Mouse (Mus musculus) intestine, postnatal 0 days (tissue): ENCODE measurements around the gene Syt8. TPM values are rescaled to one million over a fixed set of nuclear protein-coding genes. Genes with fewer than 3 reads are reported as not detected.

ENCODE experiments used
- ATAC-seq: fragments of 200-750 bp; cut with Nextera tagmentation; 2 replicates; pipeline ENCODE4 v1.8.0; 2017; ENCODE audit warnings: mild to moderate bottlenecking, moderate TSS enrichment, moderate library complexity
- H3K27ac ChIP-seq: fragments of 300-500 bp; sonication (generic); 2 replicates; pipeline ENCODE4 v1.5.1; 2014; ENCODE audit warnings: mild to moderate bottlenecking, low read depth, low read length, moderate library complexity
- H3K27me3 ChIP-seq: fragments of 300-500 bp; sonication (generic); replicated peaks from 2 replicates; pipeline ENCODE4 v1.6.1; 2014; ENCODE audit warnings: low read length, mixed read lengths; ENCODE audit not compliant: control insufficient read depth, insufficient read depth
- H3K36me3 ChIP-seq: fragments of 300-500 bp; sonication (generic); 2 replicates; pipeline ENCODE4 v1.6.1; 2014; ENCODE audit warnings: mild to moderate bottlenecking, moderate library complexity; ENCODE audit not compliant: control insufficient read depth, insufficient read depth
- H3K4me1 ChIP-seq: fragments of 300-500 bp; sonication (generic); replicated peaks from 2 replicates; pipeline ENCODE4 v1.6.1; 2014; ENCODE audit warnings: antibody characterized with exemption, low read length, mixed read lengths; ENCODE audit not compliant: control insufficient read depth, insufficient read depth
- H3K4me2 ChIP-seq: fragments of 300-500 bp; sonication (generic); replicated peaks from 2 replicates; pipeline ENCODE4 v1.6.1; 2014; ENCODE audit warnings: low read depth, mild to moderate bottlenecking, moderate library complexity
- H3K4me3 ChIP-seq: fragments of 300-500 bp; sonication (generic); 2 replicates; pipeline ENCODE4 v1.5.1; 2014; ENCODE audit warnings: low read depth, low read length
- H3K9ac ChIP-seq: fragments of 300-500 bp; sonication (generic); 2 replicates; pipeline ENCODE4 v1.6.1; 2014; ENCODE audit warnings: mild to moderate bottlenecking, low read depth, low read length
- H3K9me3 ChIP-seq: fragments of 300-500 bp; sonication (generic); 2 replicates; pipeline ENCODE4 v1.6.1; 2016; ENCODE audit warnings: mixed run types; ENCODE audit not compliant: control insufficient read depth
- CTCF ChIP-seq: sonication (generic); IDR thresholded peaks from 2 replicates; pipeline ENCODE4 v1.5.1; 2016; ENCODE audit warnings: low read depth, mild to moderate bottlenecking, control low read depth, antibody characterized with exemption, moderate library complexity
- WGBS: fragments of 180-500 bp; shearing (Covaris S2); extraction: QIAGEN DNeasy Blood & Tissue Kit; methylation state at CpG from one replicate; pipeline ENCODE4 v1.1.7; 2014; 5-methylcytosine and 5-hydroxymethylcytosine counted together
- polyA plus RNA-seq: library from polyadenylated mRNA; unstranded; fragments of >200 nt; fragmentation: Nextera tagmentation; extraction: Ambion mirVana; gene quantifications from 2 replicates; pipeline ENCODE4 v1.2.1, GENCODE M21; 2015

Syt8 gene
- polyA plus RNA-seq, 1 experiment from 2014 or later = 0.60 TPM

GRCm38 (mm10) chr7:142483136-142483535, 48.5 kb downstream of the Syt8 start:
- peaks cover 25% of the 10 kb centered on the region for H3K36me3 ChIP-seq
- no peak overlapping the region for H3K4me3 ChIP-seq
- 0 out of 2 replicates have a peak, but pooled peaks have one; percentile 18 for ATAC-seq
- peak overlapping the region; percentile 92 for H3K27ac ChIP-seq
- 56% methylated on average over 11 of the region's 11 CpGs for WGBS
- H3K27me3 ChIP-seq = no peaks in the 10 kb centered on the region
- TF ChIP-seq CTCF = no peak
- no peak overlapping the region for H3K4me2 ChIP-seq
- no peak overlapping the region for H3K9ac ChIP-seq
- peaks cover 4% of the 10 kb centered on the region; the same call in 1 of the 2 replicates for H3K4me1 ChIP-seq
- H3K9me3 ChIP-seq = no peaks in the 10 kb centered on the region

- H3K27me3 ChIP-seq = no peaks in the 10 kb centered on the region
- no peaks in the 10 kb centered on the region for H3K9me3 ChIP-seq
- H3K27ac ChIP-seq = peak overlapping the region; percentile 62
- no peak for ATAC-seq
- WGBS = 62% methylated on average over 12 of the region's 12 CpGs
- H3K4me3 ChIP-seq = no peak overlapping the region
- H3K4me2 ChIP-seq = no peak overlapping the region
- H3K9ac ChIP-seq = no peak overlapping the region
- H3K4me1 ChIP-seq = peaks cover 4% of the 10 kb centered on the region; the same call in 1 of the 2 replicates
- H3K36me3 ChIP-seq = peaks cover 38% of the 10 kb centered on the region
- TF ChIP-seq CTCF = no peak
These were observed 50.1 kb downstream of the Syt8 start for GRCm38 (mm10) chr7:142484780-142485179.

DNA sequence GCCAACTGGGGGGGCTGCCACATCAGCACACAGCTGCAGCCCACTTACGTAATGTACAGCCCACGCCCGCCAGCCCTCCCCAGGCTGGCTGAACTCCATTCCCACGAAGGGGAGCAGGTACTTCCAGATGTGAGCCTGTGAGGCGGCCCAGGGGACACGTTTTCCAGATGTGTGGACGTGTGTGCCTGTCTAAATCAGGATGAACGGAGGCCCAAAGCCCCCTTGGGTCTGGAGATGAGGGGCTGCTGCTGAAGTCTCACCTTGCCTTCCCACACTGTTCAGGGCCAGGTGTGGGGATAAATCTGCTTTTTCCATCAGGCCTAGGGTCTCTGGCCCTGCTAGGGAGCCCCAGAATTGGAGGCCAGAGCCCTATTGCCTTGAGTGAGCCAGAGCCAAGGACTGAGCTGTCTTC, 52.1 kb downstream of the Syt8 start:
- Histone ChIP-seq H3K36me3 (peaks cover 48% of the 10 kb centered on the region), H3K9me3 (no peaks in the 10 kb centered on the region), H3K27me3 (no peaks in the 10 kb centered on the region), H3K4me2 (no peak overlapping the region), H3K27ac (0 out of 2 replicates have a peak overlapping the region, but pooled peaks have one; percentile 35), H3K4me3 (no peak overlapping the region), H3K4me1 (no peaks in the 10 kb centered on the region), H3K9ac (no peak overlapping the region)
- WGBS = 71% methylated on average over 8 of the region's 8 CpGs
- no peak for ATAC-seq
- no peak for TF ChIP-seq CTCF

GRCm38 (mm10) chr7:142487341-142487859, 52.8 kb downstream of the Syt8 start:
- Histone ChIP-seq H3K4me3 (no peak overlapping the region), H3K27me3 (no peaks in the 10 kb centered on the region), H3K4me1 (no peaks in the 10 kb centered on the region), H3K27ac (peak overlapping the region; percentile 35; the same call in 1 of the 2 replicates), H3K9ac (no peak overlapping the region), H3K36me3 (peaks cover 48% of the 10 kb centered on the region), H3K4me2 (no peak overlapping the region; the same call in 1 of the 2 replicates), H3K9me3 (no peaks in the 10 kb centered on the region)
- TF ChIP-seq CTCF = peak; percentile 82
- 32% methylated on average over 9 of the region's 9 CpGs for WGBS
- peak; percentile 48 for ATAC-seq

- Histone ChIP-seq H3K9me3 (no peaks in the 10 kb centered on the region), H3K9ac (no peak overlapping the region), H3K36me3 (peaks cover 48% of the 10 kb centered on the region), H3K27me3 (no peaks in the 10 kb centered on the region), H3K27ac (no peak overlapping the region), H3K4me1 (no peaks in the 10 kb centered on the region), H3K4me3 (no peak overlapping the region), H3K4me2 (no peak overlapping the region)
- 76% methylated on average over 3 of the region's 3 CpGs for WGBS
- TF ChIP-seq CTCF = no peak
- no peak for ATAC-seq
These were observed 53.4 kb downstream of the Syt8 start for GRCm38 (mm10) chr7:142488053-142488452.

Other genes with a start within 250 kb of the Syt8 start
- not detected in 2 replicates for gene Gm10153, start 244.5 kb upstream of the Syt8 start, polyA plus RNA-seq
- gene Krtap5-3, start 233.5 kb upstream of the Syt8 start, polyA plus RNA-seq = not detected in 2 replicates
- not detected in 2 replicates for gene Gm7579, start 223.0 kb upstream of the Syt8 start, polyA plus RNA-seq
- not detected in 2 replicates for gene Krtap5-5, start 204.9 kb upstream of the Syt8 start, polyA plus RNA-seq
- gene Gm40460, start 193.8 kb upstream of the Syt8 start, polyA plus RNA-seq = not detected in 2 replicates
- not detected in 2 replicates for gene Gm2431, start 176.5 kb upstream of the Syt8 start, polyA plus RNA-seq
- gene Gm4559, start 160.5 kb upstream of the Syt8 start, polyA plus RNA-seq = not detected in 2 replicates
- not detected in 2 replicates for gene Krtap5-1, start 137.7 kb upstream of the Syt8 start, polyA plus RNA-seq
- gene Krtap5-4, start 131.3 kb upstream of the Syt8 start, polyA plus RNA-seq = not detected in 2 replicates
- gene Ifitm10, start 61.1 kb upstream of the Syt8 start, polyA plus RNA-seq = 1.5 and 1.6 TPM in 2 replicates
- gene Gm49369, start 52.2 kb upstream of the Syt8 start, polyA plus RNA-seq = not detected in 2 replicates
- gene Ctsd, start 46.8 kb upstream of the Syt8 start, polyA plus RNA-seq = 479 and 496 TPM in 2 replicates
- 1.9 and 2.4 TPM in 2 replicates for gene Tnni2, start 7.0 kb downstream of the Syt8 start, polyA plus RNA-seq
- gene Lsp1, start 26.0 kb downstream of the Syt8 start, polyA plus RNA-seq = 55.2 and 61.8 TPM in 2 replicates
- 3.0 TPM in 2 replicates for gene Tnnt3, start 64.0 kb downstream of the Syt8 start, polyA plus RNA-seq
- gene Mrpl23, start 97.8 kb downstream of the Syt8 start, polyA plus RNA-seq = 26.7 and 33.0 TPM in 2 replicates
- gene Igf2, start 232.0 kb downstream of the Syt8 start, polyA plus RNA-seq = 483 and 499 TPM in 2 replicates
- not detected in 2 replicates for gene Gm49394, start 235.1 kb downstream of the Syt8 start, polyA plus RNA-seq